Mouse (Mus musculus) CH12.LX (cell line): Measurements from ENCODE around the gene Olfr157.

Experiments used
- CTCF ChIP-seq, 2 experiments: IDR thresholded peaks in 1 of 2; conservative IDR thresholded peaks in 1 of 2; 2 replicates each; pipeline ENCODE4 v1.5.1; 2011 to 2012; ENCODE audit warnings: low read depth in 2 of 2, low read length in 2 of 2, improper control_type of control experiment in 1 of 2, inconsistent platforms in 1 of 2, mild to moderate bottlenecking in 1 of 2, moderate library complexity in 1 of 2
- EP300 ChIP-seq: IDR thresholded peaks from 2 replicates; pipeline ENCODE4 v1.6.1; 2011; ENCODE audit warnings: low read length, improper control_type of control experiment
- MAX ChIP-seq: IDR thresholded peaks from 2 replicates; pipeline ENCODE4 v1.6.1; 2011; ENCODE audit warnings: low read length, improper control_type of control experiment

DNA sequence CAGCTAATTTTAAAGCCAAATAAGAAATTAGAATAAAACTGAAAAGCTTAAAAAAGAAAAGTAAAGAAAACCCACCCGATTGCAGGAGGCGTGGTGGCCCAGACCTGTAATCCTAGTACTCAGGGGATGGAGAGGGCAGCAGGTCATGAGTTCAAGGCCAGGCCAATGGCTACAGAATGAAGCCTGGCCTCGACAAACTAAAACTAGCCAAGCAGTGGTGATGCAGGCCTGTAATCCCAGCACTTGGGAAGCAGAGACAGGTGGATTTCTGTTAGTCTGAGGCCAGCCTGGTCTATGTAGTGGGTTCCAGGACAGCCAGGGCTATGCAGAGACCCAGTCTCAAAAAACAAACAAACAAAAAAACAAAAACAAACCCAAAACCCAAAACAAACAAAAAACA is 1.7 kb downstream of the Olfr157 start:
- TF ChIP-seq CTCF (conservative IDR thresholded peaks at IDR 0.05 in 1 of 2, IDR thresholded peaks at IDR 0.05 in 1 of 2; ENCODE audit: low read depth in 2 of 2, low read length in 2 of 2) (no peak), MAX (no peak), EP300 (no peak)
